Mouse (Mus musculus): ENCODE data around the gene Mrap2.

GRCm38 (mm10) chr9:87115456-87115931 lies 28.6 kb upstream of the Mrap2 start:
- TF ChIP-seq POLR2A (IDR thresholded peaks at IDR 0.05; ENCODE audit: insufficient read length, low read depth), result no peak
- TF ChIP-seq CEBPB (IDR thresholded peaks at IDR 0.05; ENCODE audit: insufficient read depth, poor library complexity, severe bottlenecking), result no peak
- no peak for TF ChIP-seq TCF12 (IDR thresholded peaks at IDR 0.05; ENCODE audit: insufficient read depth, poor library complexity, severe bottlenecking)
- no peak for TF ChIP-seq MAX (IDR thresholded peaks at IDR 0.05; ENCODE audit: low read depth)
- TF ChIP-seq USF1 (IDR thresholded peaks at IDR 0.05; ENCODE audit: low read depth), result no peak
- no peak for TF ChIP-seq POLR2AphosphoS2 (IDR thresholded peaks at IDR 0.05; ENCODE audit: insufficient read length, low read depth)
